Mouse (Mus musculus): ENCODE data around the gene Fancl.

- no peak for TF ChIP-seq CTCF (conservative IDR thresholded peaks at IDR 0.05 in 1 of 2, IDR thresholded peaks at IDR 0.05 in 1 of 2; ENCODE audit: low read depth in 2 of 2, low read length in 2 of 2)
- no peak for TF ChIP-seq GABPA (IDR thresholded peaks at IDR 0.05; ENCODE audit: insufficient replicate concordance, low read depth, low read length)
Measured at GRCm38 (mm10) chr11:26518991-26519390, 133.1 kb downstream of the Fancl start.
